Mouse (Mus musculus): Measurements from ENCODE around the gene Fam90a1b. TPM values are rescaled to one million over a fixed set of nuclear protein-coding genes. Genes with fewer than 3 reads are reported as not detected.
"Not testable (repeated sequence)": the region's sequence is repeated elsewhere in the genome, so short reads cannot be mapped to it uniquely, and the experiment has no call there.

Fam90a1b gene
- polyA plus RNA-seq (2012; ENCODE audit: insufficient read depth, insufficient read length, missing spikeins) = not detected in 2 replicates

GRCm38 (mm10) chrX:94366670-94367241 lies at the start of gene Fam90a1b, which contains the start of gene Apoo:
TSS of gene Fam90a1b (minus strand) at chrX:94366777.
TSS of gene Apoo (plus strand) at chrX:94367117.
- Histone ChIP-seq H3K4me3 (ENCODE audit: insufficient read depth, low read depth, low read length) (peak within 1 kb of the TSS; percentile 62), H3K27ac (replicated peaks; ENCODE audit: low read depth, low read length) (peak within 1 kb of the TSS; percentile 57), H3K4me1 (ENCODE audit: control insufficient read depth, insufficient read depth, insufficient read length, low read length) (no peaks in the 10 kb centered on the region)

- no peaks in the 10 kb centered on the region for H3K4me1 ChIP-seq (ENCODE audit: control insufficient read depth, insufficient read depth, insufficient read length, low read length)
- no peak overlapping the region for H3K4me3 ChIP-seq (ENCODE audit: insufficient read depth, low read depth, low read length)
- no peak overlapping the region for H3K27ac ChIP-seq (replicated peaks; ENCODE audit: low read depth, low read length)
These were observed 42.4 kb upstream of the Fam90a1b start for GRCm38 (mm10) chrX:94408975-94409374.

- Histone ChIP-seq H3K27ac (replicated peaks; ENCODE audit: low read depth, low read length) (no peak overlapping the region), H3K4me1 (ENCODE audit: control insufficient read depth, insufficient read depth, insufficient read length, low read length) (no peaks in the 10 kb centered on the region), H3K4me3 (ENCODE audit: insufficient read depth, low read depth, low read length) (no peak overlapping the region)
These were observed 12.2 kb upstream of the Fam90a1b start for GRCm38 (mm10) chrX:94378734-94379133.

- H3K4me1 ChIP-seq (ENCODE audit: control insufficient read depth, insufficient read depth, insufficient read length, low read length) = no peaks in the 10 kb centered on the region
- peak overlapping the region; percentile 57 for H3K27ac ChIP-seq (replicated peaks; ENCODE audit: low read depth, low read length)
- peak overlapping the region; percentile 62 for H3K4me3 ChIP-seq (ENCODE audit: insufficient read depth, low read depth, low read length)
These were observed 671 bp upstream of the Fam90a1b start for GRCm38 (mm10) chrX:94367248-94367647.

- H3K4me1 ChIP-seq (ENCODE audit: control insufficient read depth, insufficient read depth, insufficient read length, low read length) = no peaks in the 10 kb centered on the region
- peak overlapping the region; percentile 50 for H3K4me3 ChIP-seq (ENCODE audit: insufficient read depth, low read depth, low read length)
- no peak overlapping the region for H3K27ac ChIP-seq (replicated peaks; ENCODE audit: low read depth, low read length)
These were observed 548 bp downstream of the Fam90a1b start for GRCm38 (mm10) chrX:94366029-94366428.

- Histone ChIP-seq H3K4me1 (ENCODE audit: control insufficient read depth, insufficient read depth, insufficient read length, low read length) (no peaks in the 10 kb centered on the region), H3K27ac (replicated peaks; ENCODE audit: low read depth, low read length) (no peak overlapping the region), H3K4me3 (ENCODE audit: insufficient read depth, low read depth, low read length) (no peak overlapping the region)
These were observed 1.1 kb downstream of the Fam90a1b start for GRCm38 (mm10) chrX:94365381-94365925.

GRCm38 (mm10) chrX:94343638-94344037 lies 22.9 kb downstream of the Fam90a1b start:
- H3K27ac ChIP-seq (replicated peaks; ENCODE audit: low read depth, low read length); H3K4me1 ChIP-seq (ENCODE audit: control insufficient read depth, insufficient read depth, insufficient read length, low read length); H3K4me3 ChIP-seq (ENCODE audit: insufficient read depth, low read depth, low read length): not testable (repeated sequence)

GRCm38 (mm10) chrX:94321036-94321902 lies 45.3 kb downstream of the Fam90a1b start:
- Histone ChIP-seq H3K4me3 (ENCODE audit: insufficient read depth, low read depth, low read length) (no peak overlapping the region), H3K4me1 (ENCODE audit: control insufficient read depth, insufficient read depth, insufficient read length, low read length) (no peaks in the 10 kb centered on the region), H3K27ac (replicated peaks; ENCODE audit: low read depth, low read length) (no peak overlapping the region)

Other genes starting within 250 kb of the Fam90a1b start
- 7.2 and 10.8 TPM in 2 replicates for gene Zfx, start 243.1 kb downstream of the Fam90a1b start, polyA plus RNA-seq (2012; ENCODE audit: insufficient read depth, insufficient read length, missing spikeins)
- 81.5 and 82.8 TPM in 2 replicates for gene Eif2s3x, start 153.9 kb downstream of the Fam90a1b start, polyA plus RNA-seq (2012; ENCODE audit: insufficient read depth, insufficient read length, missing spikeins)
- gene Klhl15, start 132.2 kb downstream of the Fam90a1b start, polyA plus RNA-seq (2012; ENCODE audit: insufficient read depth, insufficient read length, missing spikeins) = 4.5 and 5.1 TPM in 2 replicates
- gene Apoo, start 340 bp upstream of the Fam90a1b start, polyA plus RNA-seq (2012; ENCODE audit: insufficient read depth, insufficient read length, missing spikeins) = 387 and 411 TPM in 2 replicates
- 75.6 and 84.7 TPM in 2 replicates for gene Maged1, start 175.4 kb upstream of the Fam90a1b start, polyA plus RNA-seq (2012; ENCODE audit: insufficient read depth, insufficient read length, missing spikeins)

Data from brown adipose tissue, adult 24 weeks (tissue).